Mouse (Mus musculus) kidney, adult 8-10 months (tissue): Measurements from ENCODE around the gene Fgfr2.

Experiments used
- DNase-seq, 2 experiments: peaks; one replicate each; pipeline ENCODE4 v3.0.0; 2022

Fgfr2 gene

DNA sequence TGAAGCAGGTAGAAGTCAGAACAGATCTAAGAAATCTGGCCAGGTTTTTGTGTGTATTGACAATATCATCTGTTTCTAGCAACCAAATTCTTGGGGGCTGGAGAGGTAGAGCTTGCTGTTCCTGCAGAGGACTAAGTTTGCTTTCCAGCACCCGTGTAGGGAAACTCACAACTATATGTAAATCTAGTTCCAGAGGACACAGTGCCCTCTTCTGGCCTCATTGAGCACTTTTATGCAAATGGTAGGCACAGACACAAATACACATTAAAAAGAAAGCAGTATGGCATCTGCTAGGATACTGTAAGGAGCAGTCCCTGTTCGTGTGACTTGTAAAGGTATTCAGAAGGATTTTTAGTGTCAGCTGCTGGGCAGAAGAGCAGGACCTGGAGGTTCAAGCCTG lies 240.8 kb downstream of the Fgfr2 start:
- no peak for DNase-seq

DNA sequence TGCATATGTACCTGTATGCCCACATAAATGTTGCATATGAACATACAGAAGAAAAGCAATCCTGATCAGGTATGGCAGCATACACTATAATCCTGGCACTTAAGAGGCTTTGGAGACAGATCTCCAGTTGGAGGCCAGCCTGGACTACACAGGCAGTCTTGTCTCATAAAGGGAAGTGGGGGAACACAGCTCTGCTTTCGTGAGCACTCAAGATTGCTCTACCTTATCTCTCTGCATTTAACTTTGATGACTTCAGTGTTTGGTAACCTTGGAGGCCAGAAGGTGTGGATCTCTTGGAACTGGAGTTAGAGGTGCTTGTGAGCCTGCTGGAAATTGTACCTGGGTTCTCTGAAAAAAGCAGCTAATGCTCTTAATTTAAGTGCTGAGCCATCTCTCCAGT lies 242.9 kb downstream of the Fgfr2 start:
- DNase-seq, result no peak

DNA sequence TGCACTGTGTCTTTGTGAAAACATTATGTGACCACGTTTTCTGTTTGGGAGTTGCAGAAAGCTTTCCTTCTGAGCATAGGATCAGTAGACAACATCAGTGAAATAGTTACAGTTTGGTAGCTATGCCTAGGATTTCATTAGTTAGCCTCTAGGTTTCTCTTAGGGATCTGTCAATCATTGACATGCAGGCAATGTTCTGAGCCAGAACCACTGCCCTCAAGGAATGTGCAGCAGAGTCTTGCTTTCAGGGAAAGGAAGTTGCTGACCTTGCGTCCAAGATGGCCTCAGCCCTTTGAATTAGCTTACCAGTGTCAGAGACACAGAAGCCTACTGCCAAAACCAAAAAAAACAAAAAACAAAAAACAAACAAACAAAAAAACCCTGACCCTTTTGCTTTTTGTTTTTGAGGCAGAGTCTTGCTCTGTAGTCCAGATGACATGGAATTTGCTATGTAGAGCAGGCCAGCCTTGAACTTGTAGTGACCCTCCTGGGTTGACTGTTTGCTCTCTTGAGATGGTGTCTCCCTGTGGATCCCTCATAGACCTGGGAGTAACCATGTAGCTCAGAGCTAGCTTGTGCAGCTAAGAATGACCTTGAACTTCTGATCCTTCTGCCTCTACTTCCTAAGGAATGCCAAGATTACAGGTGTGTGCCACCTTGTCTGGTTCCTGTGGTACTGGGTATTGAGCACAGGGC lies 247.6 kb downstream of the Fgfr2 start:
- peak; percentile 75 to 89 for DNase-seq

DNA sequence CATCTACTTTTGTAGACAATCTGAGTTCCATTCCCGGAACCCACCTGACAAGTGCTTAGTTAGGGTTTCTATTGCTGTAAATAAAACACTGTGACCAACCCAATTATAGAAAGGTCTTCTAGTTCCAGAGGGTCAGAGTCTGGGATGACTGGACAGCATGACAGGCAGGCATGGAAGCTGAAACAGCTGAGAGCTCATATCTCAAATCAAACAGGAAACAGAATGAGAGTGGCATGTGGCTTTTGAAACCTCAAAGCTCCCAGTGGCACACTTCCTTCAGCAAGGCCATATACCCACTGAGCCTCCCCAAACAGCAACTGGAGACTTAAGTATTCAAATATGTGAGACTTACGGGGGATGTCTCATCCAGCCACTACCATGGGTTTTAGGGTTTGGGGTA lies 250.1 kb downstream of the Fgfr2 start:
- DNase-seq, result no peak

DNA sequence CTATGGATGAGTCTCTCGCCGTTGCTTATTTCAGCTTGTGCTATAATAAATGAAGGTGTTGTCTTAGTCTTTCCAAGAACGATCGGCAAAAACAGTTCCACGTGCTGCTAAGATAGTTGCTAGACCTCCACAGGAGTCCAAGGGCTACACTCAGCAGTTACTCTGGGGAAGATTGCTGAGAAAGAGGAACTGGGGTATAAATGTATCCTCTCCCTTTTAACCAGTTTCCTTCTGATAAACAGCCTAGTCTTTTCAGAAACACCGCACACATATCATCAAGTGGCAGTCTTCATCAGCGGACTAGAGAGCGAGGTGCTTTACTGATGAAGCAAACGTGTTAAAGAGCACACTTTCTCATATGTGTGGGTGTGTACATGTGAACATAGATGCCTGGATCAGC lies 256.8 kb downstream of the Fgfr2 start:
- no peak for DNase-seq

DNA sequence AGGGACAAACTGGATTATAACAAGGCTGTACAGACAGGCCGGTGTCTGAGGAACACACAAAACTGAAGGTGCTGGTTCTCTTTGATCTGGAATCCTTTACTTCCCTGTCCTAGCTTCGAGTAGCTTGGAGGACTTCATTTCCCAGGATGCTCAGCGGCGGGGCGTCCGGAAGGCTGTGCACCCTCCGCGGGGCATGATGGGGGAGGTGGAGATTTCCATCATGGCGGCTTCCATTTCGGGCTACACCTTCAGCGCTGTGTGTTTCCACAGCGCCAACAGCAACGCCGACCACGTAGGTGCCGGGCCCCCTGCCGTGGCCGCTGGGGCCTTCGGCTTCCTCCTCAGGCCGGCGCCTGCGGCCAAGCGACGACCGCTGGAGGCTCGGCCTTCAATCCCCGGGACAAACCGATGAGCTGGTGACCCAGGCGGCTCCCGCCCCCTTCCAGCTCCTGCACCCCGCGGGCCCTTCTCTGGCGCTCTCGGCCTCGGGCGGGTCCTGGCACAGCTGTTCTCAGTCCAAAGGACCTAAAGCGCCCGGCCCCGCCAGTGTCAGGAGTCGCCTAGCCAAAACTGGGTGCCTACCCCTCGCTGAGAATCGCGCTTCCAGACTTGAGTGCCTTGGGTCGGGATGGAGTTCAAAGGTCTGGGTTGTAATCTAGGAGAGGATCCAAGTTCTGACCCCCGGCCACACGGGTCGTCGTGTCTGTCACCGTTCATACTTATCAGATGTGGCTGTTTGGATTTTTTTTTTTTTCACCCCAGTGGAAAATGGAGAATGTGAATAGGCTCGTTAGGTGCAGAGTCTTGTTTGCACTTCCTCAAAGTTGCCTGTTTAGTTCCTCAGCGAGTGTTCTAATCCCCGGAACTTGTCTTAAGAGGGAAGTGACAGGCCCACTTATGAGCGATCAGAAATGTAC lies 263.9 kb downstream of the Fgfr2 start, which contains the start of gene Abraxas2:
TSS of gene Abraxas2 (plus strand) at position 184 of the 917 bp plus-strand sequence.
- DNase-seq, result peak; percentile 89 to 92

DNA sequence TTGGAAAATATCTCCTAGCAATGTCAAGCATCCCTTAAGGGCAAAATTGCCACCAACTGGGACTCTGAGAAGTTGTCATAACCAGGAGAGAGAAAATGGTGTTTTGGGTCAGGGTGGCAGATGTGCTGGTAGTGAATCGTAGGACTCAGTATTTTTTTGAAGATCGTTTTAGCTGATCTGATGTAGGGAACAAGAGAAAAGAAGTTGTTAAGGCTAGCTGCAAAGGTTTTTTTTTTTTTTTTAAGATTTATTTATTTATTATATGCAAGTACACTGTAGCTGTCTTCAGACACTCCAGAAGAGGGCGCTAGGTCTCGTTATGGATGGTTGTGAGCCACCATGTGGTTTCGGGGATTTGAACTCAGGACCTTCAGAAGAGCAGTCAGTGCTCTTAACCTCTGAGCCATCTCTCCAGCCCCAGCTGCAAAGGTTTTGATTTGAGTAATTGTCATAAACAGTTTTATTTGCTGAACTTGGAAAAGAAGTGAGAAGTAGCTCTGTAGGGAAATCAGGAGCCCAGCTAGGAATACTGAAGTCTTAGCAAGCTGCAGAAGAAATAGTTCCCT lies 265.0 kb downstream of the Fgfr2 start:
- DNase-seq, result no peak

DNA sequence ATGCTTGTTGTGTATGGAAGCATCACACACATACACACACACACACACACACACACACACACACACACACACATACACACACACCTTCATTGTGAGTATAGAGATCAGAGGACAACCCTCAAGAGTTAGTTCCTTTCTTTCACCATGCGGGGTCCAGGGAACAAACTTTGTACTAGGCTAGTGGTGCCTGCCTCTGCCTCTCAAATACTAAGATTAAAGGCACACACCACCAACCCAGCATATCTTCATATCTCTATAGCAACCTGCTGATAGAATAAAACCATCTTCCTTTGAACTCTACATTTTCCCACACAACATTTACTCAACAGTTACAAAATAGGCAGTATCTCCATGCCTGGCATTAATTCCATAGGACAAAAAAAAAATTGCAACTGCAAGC lies 267.1 kb downstream of the Fgfr2 start:
- DNase-seq, result no peak

DNA sequence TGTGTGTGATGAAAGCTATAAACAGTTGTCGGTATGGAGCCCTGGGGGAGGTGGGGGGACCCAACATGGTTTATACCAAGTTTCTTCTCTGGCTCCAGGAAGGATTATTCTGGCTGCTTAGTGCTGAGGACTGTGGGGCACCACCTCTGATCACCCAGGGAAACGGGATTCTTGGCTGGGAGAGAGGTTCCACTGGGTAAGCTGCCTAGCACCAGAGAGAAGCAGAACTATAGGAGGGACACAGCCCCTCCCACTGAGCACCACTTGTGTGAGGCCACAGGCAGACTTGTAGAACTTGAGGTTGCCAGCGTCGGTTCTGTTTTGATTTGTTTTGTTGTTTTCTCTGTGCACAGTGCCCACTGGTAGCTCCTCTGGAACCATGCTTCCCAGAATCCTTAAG lies 269.2 kb downstream of the Fgfr2 start:
- no peak for DNase-seq

DNA sequence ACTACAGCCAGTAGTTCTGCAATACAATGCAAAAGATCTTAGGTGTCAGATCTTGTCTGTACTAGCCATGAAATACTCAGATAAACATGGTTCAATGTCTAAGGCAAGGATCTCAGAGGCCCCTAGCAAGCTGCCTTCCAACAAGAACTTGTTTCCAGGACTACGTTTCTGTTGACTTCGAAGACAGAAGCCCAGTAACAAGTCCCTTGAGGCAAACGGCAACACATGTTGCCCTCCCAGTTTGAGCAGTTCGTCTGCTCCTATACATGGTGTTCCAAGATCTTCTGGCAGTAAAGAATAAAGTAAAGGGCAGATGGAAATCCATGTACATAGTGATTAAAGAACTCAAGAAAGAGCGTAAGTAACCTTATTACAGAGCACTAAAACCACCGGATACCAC lies 269.8 kb downstream of the Fgfr2 start:
- DNase-seq, result no peak

DNA sequence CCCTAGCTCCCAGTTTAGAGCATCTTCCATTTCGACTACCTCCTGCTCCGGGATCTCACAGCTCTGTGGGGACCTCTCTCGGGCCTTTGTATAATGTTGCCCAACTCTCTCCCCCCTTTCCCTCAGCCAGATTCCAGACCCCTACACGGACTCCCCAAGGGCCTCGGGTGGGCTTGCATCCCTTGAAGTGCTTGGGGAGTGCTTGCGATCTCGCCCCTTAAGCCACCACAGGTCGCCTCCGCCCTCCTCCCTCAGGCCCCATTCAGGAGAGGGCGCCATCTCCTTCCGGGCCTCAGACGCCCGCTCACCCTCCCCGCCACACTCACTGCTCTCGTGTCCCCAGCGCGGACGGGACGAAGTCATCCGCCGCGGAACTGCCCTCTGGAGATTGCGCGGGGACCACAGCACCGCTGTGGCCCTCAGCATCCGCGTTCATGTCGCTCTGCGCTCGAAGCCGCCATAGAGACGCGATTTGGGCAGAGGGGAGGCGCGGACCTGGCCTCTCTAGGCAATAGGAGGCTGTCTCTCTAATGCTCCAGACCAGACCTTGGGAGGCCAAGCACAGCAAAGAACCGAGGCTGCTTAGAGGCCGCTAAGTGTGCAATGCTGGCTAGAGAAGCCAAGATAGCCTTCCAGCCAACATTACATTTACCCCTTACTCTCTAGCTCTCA lies 270.8 kb downstream of the Fgfr2 start, which contains the start of gene Eef1akmt2:
TSS of gene Eef1akmt2 (minus strand) at position 501 of the 672 bp plus-strand sequence.
- DNase-seq, result peak; percentile 83 to 85

DNA sequence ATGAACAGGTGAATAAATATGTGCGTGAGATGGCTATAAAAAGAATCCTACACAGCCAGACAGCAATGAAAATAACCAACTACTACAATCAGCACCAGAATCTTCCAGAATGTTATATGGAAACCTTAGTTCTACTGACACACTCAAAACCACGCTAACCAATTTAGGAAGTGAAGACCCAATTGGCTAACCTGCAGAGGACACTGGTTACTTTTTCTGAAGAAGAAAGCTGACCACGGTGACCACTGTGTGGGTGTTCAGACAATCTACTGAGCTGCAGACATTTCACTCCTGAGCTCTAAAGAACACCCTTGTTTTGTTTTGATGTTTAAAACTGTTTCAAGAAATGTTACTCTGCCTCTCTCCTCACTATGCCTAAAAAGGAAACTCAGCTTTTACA lies 280.0 kb downstream of the Fgfr2 start:
- DNase-seq, result no peak

DNA sequence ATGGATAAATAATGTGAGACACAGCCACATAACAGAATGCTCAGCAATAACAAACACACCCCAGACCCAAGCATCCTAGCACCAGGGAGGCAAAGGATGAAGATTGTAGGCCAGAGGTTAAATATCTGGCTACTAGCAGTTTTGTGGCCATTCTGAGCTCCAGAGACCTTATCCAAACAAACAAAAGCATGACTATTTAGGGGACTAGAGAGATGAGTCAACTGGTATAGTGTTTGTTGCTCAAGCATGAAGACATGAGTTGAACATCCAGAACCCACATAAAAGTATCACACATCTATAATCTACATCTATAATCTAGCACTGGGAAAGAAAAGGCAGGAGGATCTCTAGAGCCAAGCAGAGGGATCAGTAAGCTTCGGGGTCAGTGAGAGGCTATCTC lies 280.7 kb downstream of the Fgfr2 start:
- no peak for DNase-seq

DNA sequence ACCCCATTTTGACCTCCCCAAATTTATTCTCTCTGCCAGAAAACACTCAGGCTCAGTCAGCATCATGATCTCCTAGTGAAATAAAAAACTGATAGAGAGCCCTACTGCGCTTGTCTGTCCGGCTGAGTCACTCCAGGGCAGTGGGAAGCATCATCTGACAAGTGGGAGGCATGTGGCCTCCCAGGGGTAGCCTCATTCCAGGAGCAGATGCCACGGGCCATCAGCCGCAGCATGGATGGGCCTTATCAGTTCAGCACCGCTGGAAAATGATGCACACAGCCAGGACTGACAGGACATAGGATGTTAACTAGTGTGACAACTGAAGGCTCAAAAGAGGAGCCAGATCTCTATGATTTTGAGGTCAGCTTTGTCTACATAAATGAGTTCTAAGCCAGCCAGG lies 281.9 kb downstream of the Fgfr2 start:
- no peak for DNase-seq

DNA sequence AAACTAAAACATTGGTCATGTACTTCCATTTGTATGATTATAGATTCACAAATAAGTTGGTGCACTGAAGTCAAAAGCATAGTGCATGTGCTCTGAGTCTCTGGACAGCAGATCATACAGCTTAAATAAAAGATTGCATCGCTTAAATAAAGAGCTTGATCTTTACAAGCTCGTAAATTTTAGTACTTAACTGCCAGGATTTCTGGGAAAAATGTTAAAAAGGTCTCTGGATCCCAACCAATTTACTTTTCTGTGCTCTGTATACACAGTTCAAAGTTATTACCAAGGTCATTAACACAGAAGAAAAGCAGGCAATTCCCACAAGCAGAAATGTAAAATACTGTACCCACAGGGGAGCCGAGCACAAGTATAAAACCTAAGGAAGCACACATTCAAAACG lies 292.2 kb downstream of the Fgfr2 start:
- DNase-seq, result no peak

DNA sequence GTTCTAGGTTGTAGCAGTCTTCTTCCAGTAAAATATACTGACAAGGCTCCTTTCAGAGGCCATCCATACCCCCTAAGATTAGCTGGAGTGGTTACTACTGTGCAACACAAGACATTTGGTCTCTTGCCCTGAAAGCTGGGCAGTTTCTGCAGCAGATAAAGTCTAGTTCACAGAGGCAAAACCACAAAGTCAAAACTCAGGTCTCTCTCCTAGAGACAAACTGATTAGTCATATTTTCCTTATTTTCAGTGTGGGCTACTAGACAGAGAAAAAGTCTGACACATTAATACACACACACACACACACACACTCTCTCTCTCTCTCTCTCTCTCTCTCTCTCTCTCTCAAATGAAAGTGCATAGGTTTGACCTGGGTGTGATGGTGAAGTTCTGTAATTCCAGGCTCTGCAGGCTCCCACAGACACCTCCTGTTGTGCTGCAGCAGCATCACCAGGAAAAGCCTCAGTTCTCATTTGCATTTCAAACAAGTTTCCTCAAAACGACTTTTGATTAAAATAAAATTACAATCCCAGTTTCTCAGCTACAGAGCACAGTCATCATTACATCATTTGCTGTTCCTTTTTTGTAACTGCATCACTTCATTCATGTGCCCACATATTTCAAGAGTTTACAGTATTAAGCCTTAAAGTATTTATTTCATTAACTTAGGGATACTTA lies 298.7 kb downstream of the Fgfr2 start:
- no peak for DNase-seq

DNA sequence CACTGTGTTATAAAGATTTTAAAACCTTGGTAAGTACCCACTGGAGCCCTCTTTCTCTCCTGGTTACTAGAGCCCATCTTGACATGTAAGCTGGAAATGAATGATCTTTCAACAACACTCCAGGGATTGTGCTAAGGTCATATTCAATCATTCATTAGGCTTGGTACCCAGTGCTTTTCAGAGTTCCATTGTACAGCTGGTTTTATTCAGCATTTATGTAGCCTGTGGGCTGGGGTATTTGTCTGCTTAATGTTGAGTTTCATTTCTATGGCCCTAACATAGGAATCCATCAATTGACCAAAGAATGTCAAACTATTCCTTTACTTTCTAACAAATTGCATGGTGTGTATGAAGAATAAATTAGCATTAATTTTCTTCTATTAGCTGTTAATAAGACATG lies 299.3 kb downstream of the Fgfr2 start:
- no peak for DNase-seq

DNA sequence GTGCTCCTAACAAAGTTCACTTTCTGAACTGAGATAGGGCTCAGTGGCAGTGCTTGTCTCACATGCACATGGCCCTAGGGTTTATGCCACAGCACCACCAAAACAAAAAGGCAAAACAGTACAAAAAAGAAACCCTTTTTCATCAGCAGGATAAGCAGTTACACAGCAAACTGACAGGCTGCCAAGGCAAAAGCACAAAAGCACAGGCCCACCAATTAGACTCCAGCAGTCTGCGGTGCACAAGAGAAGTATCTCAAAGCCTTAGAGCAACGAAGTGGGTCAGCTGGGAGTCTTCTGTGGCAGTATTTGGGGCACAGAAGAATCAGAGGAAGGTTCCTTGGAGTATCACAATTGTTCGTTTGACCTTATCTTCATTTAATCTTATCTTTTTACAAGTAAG lies 302.5 kb downstream of the Fgfr2 start:
- no peak for DNase-seq

DNA sequence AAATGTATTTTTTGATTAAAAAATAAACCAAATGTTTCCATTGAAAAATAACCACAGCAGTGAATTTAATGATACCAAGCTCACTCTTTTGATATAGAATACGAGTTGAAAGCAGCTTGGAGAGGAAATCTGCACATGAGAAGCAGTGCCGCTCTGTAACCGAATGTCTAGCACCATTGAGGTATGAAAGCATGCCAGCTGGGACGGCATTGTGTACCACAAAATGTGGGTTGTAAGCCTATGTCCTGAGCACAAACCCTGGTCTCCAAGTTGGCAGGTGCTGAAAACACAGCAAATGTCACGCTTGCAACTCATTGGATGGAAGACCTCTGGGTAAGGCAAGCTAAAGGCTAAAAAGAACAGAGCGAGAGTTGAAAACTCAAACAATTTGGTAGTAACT lies 306.1 kb downstream of the Fgfr2 start:
- no peak for DNase-seq

DNA sequence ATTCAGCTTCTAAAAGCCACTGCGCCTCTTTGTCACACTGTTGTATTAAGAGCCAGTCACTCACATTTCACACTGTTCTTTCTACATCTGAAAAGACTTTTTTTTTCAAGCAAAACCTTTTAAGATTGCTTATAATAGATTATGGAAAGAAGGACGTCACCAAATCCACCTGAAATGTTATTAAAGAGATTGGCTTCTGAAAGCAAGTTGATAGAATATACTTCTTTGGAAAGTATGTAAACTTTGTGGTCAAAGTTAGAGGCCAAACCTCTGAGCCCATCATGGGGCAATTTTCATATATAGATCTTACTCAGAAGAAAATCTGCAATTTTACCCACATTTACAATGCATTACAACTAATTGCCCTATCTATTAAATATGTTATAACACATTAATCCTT lies 306.6 kb downstream of the Fgfr2 start:
- no peak for DNase-seq

DNA sequence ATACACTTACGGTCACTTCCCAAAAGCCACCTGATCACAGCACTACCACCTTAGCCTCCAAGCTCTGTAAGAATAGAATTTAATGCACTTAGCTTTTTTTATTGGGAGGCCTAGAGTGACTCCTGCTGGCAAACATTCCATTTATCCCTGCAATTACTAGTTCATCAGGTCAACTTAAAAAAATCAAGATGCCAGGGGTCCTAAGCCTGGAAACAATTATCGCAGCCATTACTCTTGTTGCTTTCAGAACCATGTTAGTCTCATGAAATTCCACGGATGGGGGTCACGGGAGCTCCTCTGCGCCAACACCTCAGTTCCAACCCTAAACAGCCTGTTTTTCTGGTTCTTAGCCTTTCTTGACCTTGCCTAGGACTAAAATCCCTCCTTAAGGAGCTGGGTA lies 308.1 kb downstream of the Fgfr2 start:
- no peak for DNase-seq

DNA sequence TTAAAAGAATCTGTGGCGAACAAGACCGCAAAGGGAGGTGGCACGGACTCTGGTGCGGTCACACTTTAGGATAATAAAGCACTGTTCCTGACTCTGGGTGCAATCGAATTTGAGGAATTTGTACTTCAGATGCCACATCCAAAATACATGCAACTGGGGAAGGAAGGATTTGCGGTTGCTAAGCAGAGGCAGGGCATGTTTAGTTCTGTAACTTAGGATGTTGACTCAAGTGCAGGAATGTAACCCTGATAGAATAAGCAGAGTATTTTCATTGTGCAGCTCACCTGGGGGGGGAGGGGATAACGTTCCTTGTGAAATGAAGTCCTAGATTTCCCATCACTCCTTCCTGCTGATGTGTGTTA lies 309.1 kb downstream of the Fgfr2 start:
- DNase-seq, result no peak
